Comparison of ENCODE assay signal across 8 mouse cellular contexts in genomic region chr9:63131957-63132602, GRCm38 (mm10). TPM values are rescaled to one million over a fixed set of nuclear protein-coding genes. Genes with fewer than 3 reads are reported as not detected.
DNase-seq lines count a peak whose midpoint lies in the region; ATAC-seq lines count a peak whose summit lies in the region.

No protein-coding gene starts in this region.

- no peaks in the 10 kb centered on the region for H3K9me3 ChIP-seq in embryonic facial prominence, embryonic 12.5 days
- no peaks in the 10 kb centered on the region for H3K9me3 ChIP-seq in hindbrain, embryonic 13.5 days
- H3K9me3 ChIP-seq in limb, embryonic 10.5 days (replicated peaks), result no peaks in the 10 kb centered on the region
- H3K9me3 ChIP-seq in midbrain, embryonic 11.5 days (ENCODE audit: control insufficient read depth, low read length), result no peaks in the 10 kb centered on the region

- H3K9ac ChIP-seq in embryonic facial prominence, embryonic 12.5 days, result peak overlapping the region; percentile 66
- H3K9ac ChIP-seq in hindbrain, embryonic 13.5 days, result peak overlapping the region; percentile 76
- peak overlapping the region; percentile 74 for H3K9ac ChIP-seq in midbrain, embryonic 11.5 days (ENCODE audit: low read length)

- H3K27me3 ChIP-seq in embryonic facial prominence, embryonic 12.5 days, result peaks cover 38% of the 10 kb centered on the region
- peaks cover 49% of the 10 kb centered on the region for H3K27me3 ChIP-seq in hindbrain, embryonic 13.5 days
- peaks cover 56% of the 10 kb centered on the region for H3K27me3 ChIP-seq in limb, embryonic 10.5 days (ENCODE audit: low read depth, poor library complexity, severe bottlenecking)
- peaks cover 43% of the 10 kb centered on the region for H3K27me3 ChIP-seq in midbrain, embryonic 11.5 days (ENCODE audit: control insufficient read depth, insufficient read depth, low read length)

- no peak for ATAC-seq in embryonic facial prominence, embryonic 12.5 days (ENCODE audit: insufficient number of reproducible peaks, insufficient read depth, low FRiP score, low TSS enrichment)
- peak; percentile 33 for ATAC-seq in hindbrain, embryonic 13.5 days (ENCODE audit: low FRiP score)
- ATAC-seq in midbrain, embryonic 11.5 days (ENCODE audit: low FRiP score), result peak; percentile 33

- intact Hi-C loops in left cerebral cortex, postnatal 25 days (cut with DNase I), result loop anchor here (10.0 kb wide), 2 partner anchors 623 to 847 kb away; partner anchors contain the start of genes Smad3 and Spesp1
- intact Hi-C loops in left cerebral cortex, postnatal 4 days (cut with DNase I), result loop anchor here (10.0 kb wide), 3 partner anchors 333 to 847 kb away; partner anchors contain the start of genes Aagab, Iqch and Spesp1

- H3K4me1 ChIP-seq in embryonic facial prominence, embryonic 12.5 days, result peaks cover 23% of the 10 kb centered on the region
- H3K4me1 ChIP-seq in hindbrain, embryonic 13.5 days (replicated peaks), result peaks cover 49% of the 10 kb centered on the region
- H3K4me1 ChIP-seq in limb, embryonic 10.5 days, result peaks cover 50% of the 10 kb centered on the region
- H3K4me1 ChIP-seq in midbrain, embryonic 11.5 days (ENCODE audit: control insufficient read depth, insufficient read depth, low read length), result peaks cover 15% of the 10 kb centered on the region

- H3K4me3 ChIP-seq in embryonic facial prominence, embryonic 12.5 days, result peak overlapping the region; percentile 48
- H3K4me3 ChIP-seq in hindbrain, embryonic 13.5 days, result peak overlapping the region; percentile 63
- H3K4me3 ChIP-seq in limb, embryonic 10.5 days, result peak overlapping the region; percentile 77
- H3K4me3 ChIP-seq in midbrain, embryonic 11.5 days (ENCODE audit: low read depth, low read length), result peak overlapping the region; percentile 67

- DNase-seq in left cerebral cortex, postnatal 25 days (ENCODE audit: low spot score in 2 of 2), result peak; percentile 42 to 47
- DNase-seq in left cerebral cortex, postnatal 4 days, result no peak
- peak; percentile 63 for DNase-seq in adrenal gland, adult 2 months
- DNase-seq in limb, embryonic 10.5 days (ENCODE audit: low spot score), result peak; percentile 77
- DNase-seq in midbrain, embryonic 11.5 days (ENCODE audit: low spot score, missing footprints), result peak; percentile 98
- DNase-seq in thymus, postnatal 36 days, result peak; percentile 43 to 48

- no peaks in the 10 kb centered on the region for H3K36me3 ChIP-seq in embryonic facial prominence, embryonic 12.5 days
- H3K36me3 ChIP-seq in hindbrain, embryonic 13.5 days, result no peaks in the 10 kb centered on the region
- no peaks in the 10 kb centered on the region for H3K36me3 ChIP-seq in limb, embryonic 10.5 days
- H3K36me3 ChIP-seq in midbrain, embryonic 11.5 days (ENCODE audit: control insufficient read depth, insufficient read depth, low read length), result no peaks in the 10 kb centered on the region

- 2% methylated on average over 28 of the region's 28 CpGs for WGBS in embryonic facial prominence, embryonic 12.5 days
- WGBS in hindbrain, embryonic 13.5 days, result 2% methylated on average over 28 of the region's 28 CpGs
- WGBS in limb, embryonic 10.5 days, result 1% methylated on average over 28 of the region's 28 CpGs
- 2% methylated on average over 28 of the region's 28 CpGs for WGBS in midbrain, embryonic 11.5 days

- H3K4me2 ChIP-seq in embryonic facial prominence, embryonic 12.5 days (replicated peaks), result peak overlapping the region; percentile 72
- peak overlapping the region; percentile 86 for H3K4me2 ChIP-seq in hindbrain, embryonic 13.5 days
- H3K4me2 ChIP-seq in midbrain, embryonic 11.5 days, result peak overlapping the region; percentile 90

- 0 out of 2 replicates have a peak overlapping the region, but pooled peaks have one; percentile 74 for H3K27ac ChIP-seq in embryonic facial prominence, embryonic 12.5 days
- H3K27ac ChIP-seq in hindbrain, embryonic 13.5 days, result peak overlapping the region; percentile 89
- H3K27ac ChIP-seq in limb, embryonic 10.5 days, result peak overlapping the region; percentile 85
- no peak overlapping the region for H3K27ac ChIP-seq in midbrain, embryonic 11.5 days (ENCODE audit: low read depth, low read length)

RNA-seq across cellular contexts. Expression of gene Skor1, which starts 16.7 kb away (rescaled TPM):
- total RNA-seq in left cerebral cortex, postnatal 25 days (2021), result under 1 TPM; 0.09 to 0.11 TPM
- total RNA-seq in left cerebral cortex, postnatal 4 days (2021), result under 1 TPM; 0.10 to 0.56 TPM
- total RNA-seq in adrenal gland, adult 2 months (2021), result under 1 TPM in 1 of 2 experiments, not detected in 1; 0.14 TPM
- 0.04 and 0.11 TPM in 2 replicates for polyA plus RNA-seq in adrenal gland, adult 2 months (2012; rRNA removed)
- 0.24 and 0.35 TPM in 2 replicates for polyA plus RNA-seq in embryonic facial prominence, embryonic 12.5 days (2016; fragmentation: Nextera tagmentation; extraction: Ambion mirVana)
- polyA plus RNA-seq in hindbrain, embryonic 13.5 days (2015; fragmentation: Nextera tagmentation; extraction: Ambion mirVana), result 18.5 and 25.5 TPM in 2 replicates
- 0.10 and 0.14 TPM in 2 replicates for polyA plus RNA-seq in limb, embryonic 10.5 days (2016; fragmentation: Nextera tagmentation; extraction: Ambion mirVana)
- polyA plus RNA-seq in midbrain, embryonic 11.5 days (2014; fragmentation: Nextera tagmentation; extraction: Ambion mirVana), result 0.05 and 0.10 TPM in 2 replicates

Comparison
In these comparisons a context has a peak if more than half of its experiments do, and no peak if none do; other contexts are left out.
1. RNA of gene Skor1, which starts 16.7 kb away (polyA plus RNA-seq): 18.5 to 25.5 TPM in hindbrain, embryonic 13.5 days; 0.24 to 0.35 TPM in embryonic facial prominence, embryonic 12.5 days, 0.10 to 0.14 TPM in limb, embryonic 10.5 days, 0.05 to 0.10 TPM in midbrain, embryonic 11.5 days and 0.04 to 0.11 TPM in adrenal gland, adult 2 months; every median in the first group is over 10 times any median in the second.
2. Peak in every context shown above with its lines, with median percentiles within 50 percentile points of each other: H3K4me2 ChIP-seq, H3K4me3 ChIP-seq and H3K9ac ChIP-seq.